Mouse (Mus musculus) kidney, postnatal 0 days (tissue): ENCODE measurements around the gene Fignl2. TPM values are rescaled to one million over a fixed set of nuclear protein-coding genes. Genes with fewer than 3 reads are reported as not detected.

Source experiments
- ATAC-seq: fragments of 200-750 bp; cut with Nextera tagmentation; replicated peaks from 2 replicates; pipeline ENCODE4 v1.8.0; 2017; ENCODE audit warnings: low read depth, moderate number of reproducible peaks, moderate TSS enrichment, moderate library complexity; ENCODE audit not compliant: low FRiP score
- DNase-seq: peaks from one replicate; pipeline ENCODE4 v3.0.0-alpha.2; 2016; ENCODE audit warnings: low spot score
- H3K27ac ChIP-seq: fragments of 300-500 bp; sonication (generic); 2 replicates; pipeline ENCODE4 v1.5.1; 2014; ENCODE audit warnings: mild to moderate bottlenecking
- H3K27me3 ChIP-seq: fragments of 300-500 bp; sonication (generic); 2 replicates; pipeline ENCODE4 v1.6.1; 2014; ENCODE audit warnings: low read length, mixed read lengths; ENCODE audit not compliant: insufficient read depth
- H3K36me3 ChIP-seq: fragments of 300-500 bp; sonication (generic); 2 replicates; pipeline ENCODE4 v1.6.1; 2014; ENCODE audit warnings: low read length, mixed read lengths; ENCODE audit not compliant: insufficient read depth
- H3K4me1 ChIP-seq: fragments of 300-500 bp; sonication (generic); replicated peaks from 2 replicates; pipeline ENCODE4 v1.6.1; 2014; ENCODE audit warnings: antibody characterized with exemption, low read length, mixed read lengths; ENCODE audit not compliant: insufficient read depth
- H3K4me2 ChIP-seq: fragments of 300-500 bp; sonication (generic); 2 replicates; pipeline ENCODE4 v1.6.1; 2014; ENCODE audit warnings: mild to moderate bottlenecking, low read length, moderate library complexity, mixed read lengths
- H3K4me3 ChIP-seq: fragments of 300-500 bp; sonication (generic); replicated peaks from 2 replicates; pipeline ENCODE4 v1.5.1; 2014; ENCODE audit warnings: low read depth, low read length
- H3K9ac ChIP-seq: fragments of 300-500 bp; sonication (generic); 2 replicates; pipeline ENCODE4 v1.6.1; 2014; ENCODE audit warnings: low read depth, low read length
- H3K9me3 ChIP-seq: fragments of 300-500 bp; sonication (generic); replicated peaks from 2 replicates; pipeline ENCODE4 v1.6.1; 2016; ENCODE audit warnings: low read length, inconsistent platforms, mixed read lengths
- CTCF ChIP-seq: IDR thresholded peaks from 2 replicates; pipeline ENCODE4 v1.5.1; 2016; ENCODE audit warnings: antibody characterized with exemption, low read depth, mild to moderate bottlenecking, moderate library complexity
- WGBS: fragments of 180-500 bp; shearing (Covaris S2); extraction: QIAGEN DNeasy Blood & Tissue Kit; methylation state at CpG from one replicate; pipeline ENCODE4 v1.1.7; 2014; 5-methylcytosine and 5-hydroxymethylcytosine counted together
- polyA plus RNA-seq: library from polyadenylated mRNA; unstranded; fragments of >200 nt; fragmentation: Nextera tagmentation; extraction: Ambion mirVana; gene quantifications from 2 replicates; pipeline ENCODE4 v1.2.1, GENCODE M21; 2015

The Fignl2 gene
- polyA plus RNA-seq, 1 experiment from 2014 or later: 0.47 TPM

DNA sequence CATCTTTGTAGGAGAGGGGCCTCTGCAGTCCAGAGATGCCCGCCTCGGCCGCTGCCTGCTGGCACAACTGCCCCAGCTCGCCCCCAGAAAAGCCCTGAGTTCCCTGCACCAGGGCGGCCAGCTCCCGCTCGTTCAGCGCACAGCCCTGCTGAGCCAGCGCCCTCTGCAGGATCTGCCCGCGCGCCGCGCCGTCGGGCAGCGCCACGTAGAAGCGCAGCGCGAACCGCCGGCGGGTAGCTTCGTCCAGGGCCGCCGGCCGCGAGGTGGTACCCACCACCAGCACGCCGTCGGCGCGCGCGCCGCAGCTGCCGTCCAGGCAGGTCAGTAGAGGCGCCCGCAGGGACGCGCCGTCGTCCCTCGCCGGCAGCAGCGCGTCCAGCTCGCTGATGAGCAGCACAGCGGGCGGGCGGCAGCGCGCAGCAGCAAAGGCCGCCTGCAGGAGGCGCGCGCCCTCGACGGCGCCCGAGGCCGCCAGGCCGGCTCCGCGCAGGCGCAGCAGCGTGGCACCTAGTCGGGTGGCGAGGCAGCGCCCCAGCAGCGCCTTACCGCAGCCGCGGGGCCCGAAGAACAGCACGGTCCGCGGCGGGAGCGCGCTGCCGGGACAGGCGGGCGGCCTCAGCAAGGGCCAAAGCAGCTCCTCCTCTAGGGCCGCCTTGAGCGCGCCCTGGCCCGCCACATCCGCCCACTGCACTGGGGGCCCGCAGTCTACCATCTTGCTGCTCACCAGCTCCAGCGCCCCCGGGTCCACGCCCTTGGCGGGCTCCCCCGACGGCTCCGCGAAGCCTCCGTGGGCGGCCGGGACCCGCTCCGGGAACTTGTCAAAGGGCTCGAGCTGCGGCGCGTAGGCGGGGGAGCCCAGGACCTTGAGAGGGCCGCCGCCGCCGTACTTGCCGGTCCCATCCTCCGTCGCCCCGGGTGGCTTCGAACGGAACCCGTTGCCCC, 25.5 kb downstream of the Fignl2 start:
- ATAC-seq (no peak), DNase-seq (no peak)
- WGBS: 39% methylated on average over 114 of the region's 120 CpGs
- TF ChIP-seq CTCF: peak; percentile 19; the same call in 1 of the 2 replicates
- Histone ChIP-seq H3K4me3 (peak overlapping the region; percentile 28), H3K4me1 (peaks cover 4% of the 10 kb centered on the region; the same call in 1 of the 2 replicates), H3K27me3 (peaks cover 3% of the 10 kb centered on the region; the same call in 1 of the 2 replicates), H3K36me3 (0 out of 2 replicates have a peak, but pooled peaks cover 8% of the 10 kb centered on the region), H3K27ac (no peak overlapping the region), H3K4me2 (peak overlapping the region; percentile 59), H3K9me3 (no peaks in the 10 kb centered on the region), H3K9ac (0 out of 2 replicates have a peak overlapping the region, but pooled peaks have one; percentile 23)

GRCm38 (mm10) chr15:101051869-101052268, 26.5 kb downstream of the Fignl2 start:
- no peak overlapping the region for H3K9ac ChIP-seq
- ATAC-seq: no peak
- TF ChIP-seq CTCF: no peak
- H3K9me3 ChIP-seq: no peaks in the 10 kb centered on the region
- H3K27me3 ChIP-seq: peaks cover 3% of the 10 kb centered on the region; the same call in 1 of the 2 replicates
- no peak overlapping the region for H3K27ac ChIP-seq
- no peak overlapping the region for H3K4me3 ChIP-seq
- H3K36me3 ChIP-seq: 0 out of 2 replicates have a peak, but pooled peaks cover 8% of the 10 kb centered on the region
- 76% methylated on average over 10 of the region's 10 CpGs for WGBS
- peaks cover 7% of the 10 kb centered on the region for H3K4me1 ChIP-seq
- no peak overlapping the region for H3K4me2 ChIP-seq
- no peak for DNase-seq

DNA sequence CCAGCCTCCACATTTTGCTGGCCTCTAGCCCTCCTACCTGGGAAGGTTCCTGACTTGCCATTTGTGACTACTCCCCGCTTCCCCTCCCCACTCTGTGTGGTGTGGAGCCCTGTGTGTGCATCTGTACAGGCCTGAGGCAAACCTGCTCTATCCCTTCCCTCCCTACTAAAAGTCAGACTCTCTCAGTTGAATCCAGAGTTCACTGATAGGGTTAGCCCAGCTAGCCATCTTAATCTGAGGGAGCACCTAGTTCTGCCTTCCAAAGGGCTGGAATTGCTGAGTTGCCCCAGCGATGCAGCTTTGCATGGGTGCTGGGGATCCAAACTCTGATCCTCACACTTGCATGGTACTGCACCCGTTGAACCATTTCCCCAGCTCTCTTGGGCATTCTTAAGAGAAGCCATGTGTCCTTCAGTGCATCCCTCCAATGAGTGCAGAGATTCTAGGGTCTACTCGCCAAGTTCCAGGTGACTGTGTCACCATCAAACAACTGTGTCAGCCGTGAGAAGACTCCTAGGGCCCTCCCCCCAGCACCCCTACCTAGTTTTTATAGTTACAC, 29.9 kb downstream of the Fignl2 start:
- H3K27ac ChIP-seq: no peak overlapping the region
- WGBS: 64% methylated on average over 5 of the region's 5 CpGs
- 0 out of 2 replicates have a peak, but pooled peaks cover 8% of the 10 kb centered on the region for H3K36me3 ChIP-seq
- no peak for ATAC-seq
- no peak overlapping the region for H3K9ac ChIP-seq
- peaks cover 18% of the 10 kb centered on the region for H3K4me1 ChIP-seq
- no peak overlapping the region for H3K4me3 ChIP-seq
- TF ChIP-seq CTCF: no peak
- DNase-seq: no peak
- H3K4me2 ChIP-seq: no peak overlapping the region
- peaks cover 18% of the 10 kb centered on the region for H3K27me3 ChIP-seq
- no peaks in the 10 kb centered on the region for H3K9me3 ChIP-seq

DNA sequence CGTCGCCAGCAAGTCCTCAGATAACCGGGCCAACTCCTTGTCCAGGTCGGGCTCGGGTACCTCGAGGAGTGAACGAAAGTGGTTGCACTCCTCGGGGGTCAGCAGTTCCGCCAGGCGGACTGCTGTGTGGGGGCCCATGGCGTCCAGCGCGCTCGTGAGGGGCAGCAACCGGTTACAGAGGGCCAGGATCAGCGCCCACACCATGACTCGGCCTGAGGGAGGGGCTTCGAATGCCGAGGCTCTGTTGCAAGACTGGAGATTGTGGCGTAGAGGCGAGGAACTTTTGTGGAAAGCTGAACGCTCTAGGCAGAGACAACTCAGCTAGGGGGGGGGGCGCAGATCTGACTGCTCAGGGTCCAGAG, 31.2 kb downstream of the Fignl2 start, which contains the start of gene Gm47841:
Gm47841 (minus strand) TSS at position 204 of the 362 bp plus-strand sequence.
- Histone ChIP-seq H3K9ac (peak within 1 kb of the TSS; percentile 44), H3K36me3 (no peaks in the 10 kb centered on the region), H3K4me3 (peak within 1 kb of the TSS; percentile 38), H3K9me3 (no peaks in the 10 kb centered on the region), H3K27me3 (peaks cover 18% of the 10 kb centered on the region), H3K4me2 (peak within 1 kb of the TSS; percentile 79), H3K4me1 (peaks cover 14% of the 10 kb centered on the region), H3K27ac (no peak within 1 kb of the TSS)
- 2% methylated on average over 23 of the region's 23 CpGs for WGBS
- ATAC-seq: 0 out of 2 replicates have a peak, but pooled peaks have one; percentile 3
- peak; percentile 42 for DNase-seq
- no peak for TF ChIP-seq CTCF

GRCm38 (mm10) chr15:101046527-101047193, 31.7 kb downstream of the Fignl2 start:
- WGBS: under 1% methylated on average over 65 of the region's 77 CpGs
- H3K27me3 ChIP-seq: peaks cover 23% of the 10 kb centered on the region
- peak overlapping the region; percentile 79 for H3K4me2 ChIP-seq
- peak overlapping the region; percentile 38 for H3K4me3 ChIP-seq
- no peak for TF ChIP-seq CTCF
- no peaks in the 10 kb centered on the region for H3K9me3 ChIP-seq
- DNase-seq (peak; percentile 42), ATAC-seq (peak; percentile 43; the same call in 1 of the 2 replicates)
- no peaks in the 10 kb centered on the region for H3K36me3 ChIP-seq
- no peak overlapping the region for H3K27ac ChIP-seq
- peaks cover 14% of the 10 kb centered on the region for H3K4me1 ChIP-seq
- peak overlapping the region; percentile 44 for H3K9ac ChIP-seq

- WGBS: 2% methylated on average over 42 of the region's 43 CpGs
- no peak for TF ChIP-seq CTCF
- Histone ChIP-seq H3K36me3 (no peaks in the 10 kb centered on the region), H3K27me3 (peaks cover 23% of the 10 kb centered on the region), H3K27ac (no peak overlapping the region), H3K4me3 (peak overlapping the region; percentile 38), H3K9ac (peak overlapping the region; percentile 44), H3K4me1 (peaks cover 14% of the 10 kb centered on the region), H3K9me3 (no peaks in the 10 kb centered on the region), H3K4me2 (peak overlapping the region; percentile 79)
- DNase-seq (peak; percentile 41), ATAC-seq (0 out of 2 replicates have a peak, but pooled peaks have one; percentile 2)
Measured at GRCm38 (mm10) chr15:101046039-101046526, 32.3 kb downstream of the Fignl2 start.
